ENCODE assay signal across 22 mouse cellular contexts in genomic region chr8:95306431-95306830, GRCm38 (mm10). TPM values are rescaled to one million over a fixed set of nuclear protein-coding genes. Genes with fewer than 3 reads are reported as not detected.
"Had no signal": no experiment of that assay in that cellular context is flagged by ENCODE, and none has a peak within 500 bp of the region (broad histone marks: within the 10 kb centered on the region; RNA-seq: fewer than 3 reads in every experiment).

Cngb1 (minus strand) TSS chr8:95306585.

- H3K4me3 ChIP-seq: heart, adult 2 months; hindbrain, embryonic 10.5 days; hindbrain, embryonic 12.5 days; intestine, embryonic 15.5 days; layer of hippocampus, adult 2 months; limb, embryonic 13.5 days; limb, embryonic 15.5 days had no signal

- H3K27ac ChIP-seq: heart, adult 2 months; hindbrain, embryonic 10.5 days; hindbrain, embryonic 12.5 days; hindbrain, embryonic 14.5 days; intestine, embryonic 15.5 days; layer of hippocampus, adult 2 months; limb, embryonic 13.5 days; limb, embryonic 15.5 days had no signal

- H3K36me3 ChIP-seq: hindbrain, embryonic 10.5 days; hindbrain, embryonic 12.5 days; intestine, embryonic 15.5 days; limb, embryonic 13.5 days; limb, embryonic 15.5 days had no signal

- DNase-seq: gastrocnemius, postnatal 14 days; gastrocnemius, postnatal 36 days; heart, adult 11 months; heart, adult 2 months; heart, postnatal 10 days; heart, postnatal 36 days; kidney, adult 18-20 months; kidney, adult 8-10 months; kidney, postnatal 10 days; kidney, postnatal 25 days; kidney, postnatal 4 days; layer of hippocampus, adult 9-11 months; layer of hippocampus, postnatal 36 days; left cerebral cortex, postnatal 4 days had no signal

- H3K4me1 ChIP-seq: intestine, embryonic 15.5 days; limb, embryonic 13.5 days; limb, embryonic 15.5 days had no signal

- H3K27me3 ChIP-seq: hindbrain, embryonic 12.5 days; intestine, embryonic 15.5 days; limb, embryonic 13.5 days; limb, embryonic 15.5 days had no signal

- H3K9me3 ChIP-seq: hindbrain, embryonic 10.5 days; hindbrain, embryonic 12.5 days; intestine, embryonic 15.5 days; limb, embryonic 13.5 days; limb, embryonic 15.5 days had no signal

RNA-seq across cellular contexts. Expression of gene Cngb1, which starts in this region (rescaled TPM):
- polyA plus RNA-seq: limb, embryonic 11.5 days had no signal
